Mouse (Mus musculus) CH12.LX (cell line): ENCODE results near the gene Tmem38b. TPM values are rescaled to one million over a fixed set of nuclear protein-coding genes. Genes with fewer than 3 reads are reported as not detected.

Experiments used
- DNase-seq: peaks from one replicate; pipeline ENCODE4 v3.0.0-alpha.2; 2013; ENCODE audit errors: extremely low read depth
- H3K27ac ChIP-seq: 2 replicates; pipeline ENCODE4 v1.5.1; 2012; ENCODE audit warnings: low read depth, mild to moderate bottlenecking, control low read depth, moderate library complexity; ENCODE audit not compliant: insufficient read depth
- H3K27me3 ChIP-seq: replicated peaks from 2 replicates; pipeline ENCODE3; 2012; ENCODE audit warnings: inconsistent platforms
- H3K36me3 ChIP-seq, 2 experiments: replicated peaks in 1 of 2; 2 replicates each; pipeline versions ENCODE3 to v1.6.1; 2012; ENCODE audit warnings: inconsistent platforms in 1 of 2, low read length in 1 of 2, mild to moderate bottlenecking in 1 of 2, mixed read lengths in 1 of 2, moderate library complexity in 1 of 2; ENCODE audit not compliant: control insufficient read depth in 1 of 2, insufficient read depth in 1 of 2
- H3K4me1 ChIP-seq, 2 experiments: 2 replicates each; pipeline ENCODE4 v1.6.1; 2012; ENCODE audit warnings: inconsistent platforms in 1 of 2, moderate library complexity in 1 of 2; ENCODE audit not compliant: insufficient read depth in 2 of 2, control insufficient read depth in 1 of 2
- H3K4me2 ChIP-seq: 2 replicates; pipeline ENCODE4 v1.6.1; 2012; ENCODE audit warnings: low read depth, mild to moderate bottlenecking, control low read depth; ENCODE audit not compliant: poor library complexity, insufficient read depth, severe bottlenecking
- H3K4me3 ChIP-seq, 3 experiments: fragments of 150-350 bp in 1 of 3; sonication (generic) in 1 of 3; replicated peaks in 1 of 3; 2 replicates each; pipeline versions ENCODE3 to v1.5.1; 2011 to 2012; ENCODE audit warnings: low read depth in 2 of 3, low read length in 2 of 3, mild to moderate bottlenecking in 2 of 3, moderate library complexity in 2 of 3, control low read depth in 1 of 3, improper control_type of control experiment in 1 of 3, inconsistent platforms in 1 of 3, mixed read lengths in 1 of 3; ENCODE audit not compliant: poor library complexity in 1 of 3
- H3K79me2 ChIP-seq: replicated peaks from 2 replicates; pipeline ENCODE4 v1.6.1; 2012; ENCODE audit warnings: mild to moderate bottlenecking, moderate library complexity; ENCODE audit not compliant: control insufficient read depth, poor library complexity, insufficient read depth, severe bottlenecking; ENCODE audit errors: extremely low read depth
- H3K9ac ChIP-seq: 2 replicates; pipeline ENCODE4 v1.6.1; 2012; ENCODE audit warnings: low read depth, mild to moderate bottlenecking, control low read depth, moderate library complexity; ENCODE audit not compliant: insufficient read depth
- H3K9me3 ChIP-seq: replicated peaks from 2 replicates; pipeline ENCODE3; 2012; ENCODE audit warnings: low read length, inconsistent platforms, mixed read lengths
- BHLHE40 ChIP-seq: IDR thresholded peaks from 2 replicates; pipeline ENCODE4 v1.6.1; 2011; ENCODE audit warnings: mild to moderate bottlenecking, low read depth, low read length, improper control_type of control experiment
- ELF1 ChIP-seq: IDR thresholded peaks from 2 replicates; pipeline ENCODE4 v1.6.1; 2014; ENCODE audit warnings: low read depth, mild to moderate bottlenecking, inconsistent platforms, low read length, improper control_type of control experiment
- EP300 ChIP-seq: IDR thresholded peaks from 2 replicates; pipeline ENCODE4 v1.6.1; 2011; ENCODE audit warnings: low read length, improper control_type of control experiment
- HCFC1 ChIP-seq: IDR thresholded peaks from 2 replicates; pipeline ENCODE4 v1.6.1; 2012; ENCODE audit warnings: low read depth, mild to moderate bottlenecking, inconsistent platforms, low read length, improper control_type of control experiment
- JUND ChIP-seq: conservative IDR thresholded peaks from 2 replicates; pipeline ENCODE4 v1.6.1; 2011; ENCODE audit warnings: low read depth, low read length, improper control_type of control experiment
- KAT2A ChIP-seq: IDR thresholded peaks from 2 replicates; pipeline ENCODE4 v1.6.1; 2012; ENCODE audit warnings: low read length, improper control_type of control experiment, inconsistent platforms; ENCODE audit not compliant: insufficient replicate concordance
- MAX ChIP-seq: IDR thresholded peaks from 2 replicates; pipeline ENCODE4 v1.6.1; 2011; ENCODE audit warnings: low read length, improper control_type of control experiment
- MYC ChIP-seq: IDR thresholded peaks from 2 replicates; pipeline ENCODE4 v1.6.1; 2011; ENCODE audit warnings: low read depth, mild to moderate bottlenecking, improper control_type of control experiment, low read length
- NELFE ChIP-seq: IDR thresholded peaks from 2 replicates; pipeline ENCODE4 v1.6.1; 2011; ENCODE audit warnings: low read depth, low read length, improper control_type of control experiment
- NRF1 ChIP-seq: IDR thresholded peaks from 2 replicates; pipeline ENCODE4 v1.6.1; 2014; ENCODE audit warnings: low read depth, mild to moderate bottlenecking, inconsistent platforms, low read length, improper control_type of control experiment, moderate library complexity
- TBP ChIP-seq: conservative IDR thresholded peaks from 2 replicates; pipeline ENCODE4 v1.6.1; 2011; ENCODE audit warnings: low read depth, low read length, improper control_type of control experiment
- UBTF ChIP-seq: IDR thresholded peaks from 2 replicates; pipeline ENCODE4 v1.6.1; 2012; ENCODE audit warnings: low read depth, mild to moderate bottlenecking, inconsistent platforms, low read length, improper control_type of control experiment, moderate library complexity
- USF2 ChIP-seq: conservative IDR thresholded peaks from 2 replicates; pipeline ENCODE4 v1.6.1; 2011; ENCODE audit warnings: low read depth, low read length, improper control_type of control experiment
- dilution Hi-C: fragments of 300-500 bp; cut with MboI; formaldehyde crosslinking; loops from 2 replicates; pipeline ENCODE4 v1.14.3; 2020; ENCODE audit warnings: low sequenced_read_pairs; ENCODE audit not compliant: extremely low pct_unique_long_range_greater_than_20kb, extremely low pct_ligation_motif_present
- in situ Hi-C: fragments of 300-500 bp; cut with MboI; formaldehyde crosslinking; loops from 3 replicates; pipeline ENCODE4 v1.14.3; 2019; ENCODE audit warnings: low sequenced_read_pairs, low pct_ligation_motif_present, low pct_unique_long_range_greater_than_20kb, mixed read lengths
- polyA plus RNA-seq: library from polyadenylated mRNA; unstranded; fragments of >175 nt; gene quantifications from 2 replicates; pipeline ENCODE4 v1.2.1, GENCODE M21; 2012; ENCODE audit warnings: low read depth; ENCODE audit not compliant: insufficient read length
- total RNA-seq, 2 experiments: library from RNA; depleted of rRNA; stranded (reverse); fragments of 300-350 nt in 1 of 2; fragments of >200 nt in 1 of 2; gene quantifications; 2 replicates each; pipeline ENCODE4 v1.2.3; 2012 to 2014

Tmem38b gene
- total and polyA plus RNA-seq, 3 experiments = 5.9 to 10.8 (median 10.5) TPM

GRCm38 (mm10) chr4:53859944-53860343, 34.1 kb downstream of the Tmem38b start:
- Histone ChIP-seq H3K9ac (peak overlapping the region; percentile 3; the same call in 1 of the 2 replicates), H3K9me3 (no peaks in the 10 kb centered on the region), H3K27me3 (no peaks in the 10 kb centered on the region), H3K36me3 (peaks cover 0 to 16% of the 10 kb centered on the region in 2 experiments), H3K4me2 (peak overlapping the region; percentile 10; the same call in 1 of the 2 replicates), H3K4me3 (peak overlapping the region in 1 of 3 experiments; percentile 24), H3K79me2 (no peaks in the 10 kb centered on the region), H3K4me1 (peaks cover 0 to 3% of the 10 kb centered on the region in 2 experiments; a peak in 2 of 4 replicates)
- in situ Hi-C loops = no loop called here
- DNase-seq = peak; percentile 86
- dilution Hi-C loops = no loop called here
- TF ChIP-seq ELF1 (peak; percentile 47; the same call in 1 of the 2 replicates), UBTF (no peak), BHLHE40 (peak; percentile 87), EP300 (peak; percentile 69)
- TF ChIP-seq, all 38 proteins: peak for 3
- no peak overlapping the region for H3K27ac ChIP-seq

- Histone ChIP-seq H3K9ac (no peak overlapping the region), H3K36me3 (peaks cover 0 to 13% of the 10 kb centered on the region in 2 experiments), H3K4me3 (no peak overlapping the region), H3K27ac (no peak overlapping the region), H3K79me2 (no peaks in the 10 kb centered on the region), H3K4me1 (peaks cover 0 to 8% of the 10 kb centered on the region in 2 experiments; a peak in 2 of 4 replicates), H3K9me3 (no peaks in the 10 kb centered on the region), H3K4me2 (no peak overlapping the region), H3K27me3 (no peaks in the 10 kb centered on the region)
- DNase-seq = no peak
- dilution Hi-C loops = no loop called here
- no peak for TF ChIP-seq JUND
- TF ChIP-seq MYC = no peak
- TF ChIP-seq NELFE = no peak
- TF ChIP-seq NRF1 = no peak
- no peak for TF ChIP-seq TBP
- TF ChIP-seq ELF1 = no peak
- TF ChIP-seq KAT2A = no peak
- no peak for TF ChIP-seq HCFC1
- TF ChIP-seq MAX = no peak
- TF ChIP-seq USF2 = no peak
- in situ Hi-C loops = no loop called here
Measured at GRCm38 (mm10) chr4:53862101-53862500, 36.3 kb downstream of the Tmem38b start.
